Mouse (Mus musculus) embryo, embryonic 10.5 days (tissue): Measurements from ENCODE around the gene Gm10447.

ENCODE experiments used
- DNase-seq: peaks from one replicate; pipeline ENCODE4 v3.0.0-alpha.2; 2015; ENCODE audit warnings: low spot score

Gene Gm10447

GRCm38 (mm10) chr11:53456474-53457371 lies at the start of gene Gm10447, which contains the start of gene Shroom1:
TSS of gene Gm10447 (minus strand) at chr11:53457110.
TSS of gene Shroom1 (plus strand) at chr11:53457205.
- peak; percentile 76 for DNase-seq

DNA sequence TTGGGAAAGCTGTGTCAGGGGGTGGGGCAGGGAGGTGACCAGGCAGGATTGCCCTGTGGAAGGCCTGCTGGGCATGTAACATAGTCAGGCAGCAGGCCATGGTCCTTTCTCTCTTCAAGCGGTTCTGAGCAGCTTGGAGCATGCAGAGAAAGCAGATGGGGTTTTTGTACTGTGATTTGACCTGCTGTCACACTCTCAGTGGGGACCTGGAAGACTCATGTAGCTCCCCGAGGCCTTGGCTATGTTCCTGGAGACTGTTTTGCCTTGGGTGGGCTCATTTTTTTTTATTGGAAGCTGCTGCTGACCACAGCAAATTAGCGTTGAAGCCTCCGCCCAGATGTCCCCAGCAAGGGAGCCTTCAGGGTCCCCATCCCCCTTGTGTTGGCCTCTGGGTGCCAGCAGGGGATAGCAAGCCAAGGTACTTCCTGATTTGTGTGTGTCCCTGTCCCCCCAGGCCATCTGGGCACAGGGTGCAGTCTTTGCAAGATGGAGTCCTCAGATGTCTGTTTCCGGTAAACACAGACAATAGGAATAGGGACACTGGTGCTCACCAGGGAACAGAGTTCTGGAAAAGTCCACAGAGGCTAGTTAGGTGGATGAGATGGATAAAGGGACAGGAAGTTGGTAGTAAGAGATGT lies 48.2 kb upstream of the Gm10447 start:
- DNase-seq = no peak

DNA sequence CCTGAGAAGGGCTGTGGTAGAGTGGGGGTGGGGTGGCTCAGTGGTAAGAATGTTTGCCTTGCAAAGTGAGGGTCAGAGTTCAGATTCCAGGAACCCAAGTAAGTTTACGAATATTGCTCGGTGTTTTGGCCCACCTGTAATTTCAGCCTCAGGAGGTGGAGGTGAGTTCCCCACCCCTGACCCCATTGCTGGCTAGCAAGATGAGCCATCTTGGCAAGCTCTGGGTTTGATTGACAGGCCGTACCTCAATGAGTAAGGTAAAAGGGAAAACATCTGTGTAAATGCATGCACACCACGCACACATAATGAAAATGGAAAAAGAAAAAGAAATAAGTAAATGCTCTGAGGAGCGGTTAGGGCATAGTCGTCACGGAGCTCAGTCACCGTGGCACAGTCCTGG lies 47.5 kb upstream of the Gm10447 start:
- DNase-seq = no peak

DNA sequence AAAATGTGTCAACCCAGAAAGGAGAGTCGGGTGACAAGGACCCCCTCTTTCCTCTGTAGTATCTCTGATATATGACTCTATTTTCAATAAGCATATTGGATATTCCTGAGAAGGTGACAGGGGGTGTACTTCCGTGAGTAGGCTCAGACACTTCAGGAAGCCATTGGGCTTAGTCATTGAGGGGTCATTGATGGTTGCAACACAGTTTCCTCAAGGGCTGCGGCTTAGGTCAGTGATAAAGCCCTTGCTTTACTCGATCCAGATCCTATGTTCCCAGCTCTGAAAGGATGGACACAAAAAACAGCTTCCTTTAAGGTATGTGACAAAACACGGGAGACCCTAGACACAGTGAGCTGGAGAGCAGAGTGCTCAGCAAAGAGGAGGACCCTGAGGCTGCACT lies 46.8 kb upstream of the Gm10447 start:
- no peak for DNase-seq

DNA sequence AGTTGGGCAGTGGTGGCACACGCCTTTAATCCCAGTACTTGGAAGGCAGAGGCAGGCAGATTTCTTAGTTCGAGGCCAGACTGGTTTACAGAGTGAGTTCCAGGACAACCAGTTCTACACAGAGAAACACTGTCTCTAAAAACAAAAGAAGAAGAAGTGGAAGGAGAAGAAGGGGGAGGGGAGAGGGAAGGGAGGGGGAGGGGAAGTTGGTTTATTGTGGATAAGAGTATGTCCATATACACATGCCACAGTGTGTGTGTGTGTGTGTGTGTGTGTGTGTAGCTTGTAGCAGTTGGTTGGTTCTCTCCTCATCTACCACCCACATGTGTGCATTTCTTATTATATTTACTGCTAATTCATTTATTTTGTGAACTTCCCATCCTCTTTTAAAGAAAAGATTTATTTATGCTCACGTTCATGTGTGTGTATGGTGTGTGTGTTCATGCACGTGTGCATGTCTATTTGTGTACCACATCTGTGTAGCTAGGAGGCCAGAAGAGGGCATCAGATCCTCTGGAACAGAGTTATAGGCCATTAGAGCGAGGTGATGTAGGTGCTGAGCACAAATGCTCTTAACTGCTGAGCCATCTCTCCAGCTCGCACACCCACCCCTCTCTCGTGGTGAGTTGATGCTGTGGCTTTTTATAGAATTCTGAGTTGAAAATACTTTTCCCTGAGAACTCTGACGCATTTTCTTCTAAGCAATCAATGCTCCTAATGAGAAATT lies 45.3 kb upstream of the Gm10447 start:
- no peak for DNase-seq

- DNase-seq = peak; percentile 60
These were observed 43.7 kb upstream of the Gm10447 start for GRCm38 (mm10) chr11:53500569-53500968.

DNA sequence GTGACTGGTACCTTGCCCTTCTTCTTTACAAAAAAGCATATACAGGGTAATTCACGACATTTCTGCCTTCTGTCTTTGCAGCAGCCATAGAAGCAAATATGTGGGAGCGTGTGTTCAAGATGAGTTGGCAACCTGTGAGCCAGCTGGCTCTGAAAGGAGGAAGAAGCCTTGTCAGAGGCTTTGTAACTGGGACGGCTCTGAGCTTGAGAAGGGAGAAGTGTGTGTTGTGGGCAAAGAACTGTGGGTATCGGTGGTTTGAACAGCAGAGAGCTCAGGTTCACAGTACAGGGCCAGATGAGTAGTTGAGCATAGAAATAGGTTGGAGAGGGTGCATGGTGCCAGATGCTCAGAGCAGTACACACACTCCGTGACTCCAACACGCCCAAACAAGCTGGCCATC lies 40.0 kb upstream of the Gm10447 start:
- DNase-seq = no peak

GRCm38 (mm10) chr11:53495417-53495816 lies 38.5 kb upstream of the Gm10447 start:
- DNase-seq = peak; percentile 42

GRCm38 (mm10) chr11:53493243-53493955 lies 36.5 kb upstream of the Gm10447 start:
- DNase-seq = peak; percentile 78

DNA sequence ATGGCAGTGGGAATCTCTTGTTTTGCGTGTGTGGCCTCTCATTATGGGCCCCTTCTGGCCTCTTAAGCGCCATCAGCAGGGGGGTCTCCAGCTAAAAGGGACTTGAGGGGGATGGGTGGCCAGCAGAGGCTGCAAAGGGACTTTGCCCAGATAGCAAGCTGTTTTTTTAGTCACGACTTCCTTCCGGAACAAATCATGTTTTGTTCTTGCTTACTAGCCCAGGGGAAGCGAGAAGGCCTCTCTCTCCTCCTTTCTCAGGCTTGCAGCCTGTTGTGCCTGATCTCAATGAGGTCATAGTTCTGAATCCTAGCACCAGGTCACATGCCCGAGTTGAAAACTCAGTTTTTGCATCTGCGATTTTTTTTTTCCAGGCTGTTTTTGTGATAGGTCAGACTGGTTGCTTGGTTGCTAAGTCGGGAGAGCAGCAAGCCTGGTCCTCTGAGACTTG lies 35.1 kb upstream of the Gm10447 start:
- peak; percentile 80 for DNase-seq

GRCm38 (mm10) chr11:53489421-53489820 lies 32.5 kb upstream of the Gm10447 start:
- no peak for DNase-seq

GRCm38 (mm10) chr11:53489007-53489406 lies 32.1 kb upstream of the Gm10447 start:
- no peak for DNase-seq

DNA sequence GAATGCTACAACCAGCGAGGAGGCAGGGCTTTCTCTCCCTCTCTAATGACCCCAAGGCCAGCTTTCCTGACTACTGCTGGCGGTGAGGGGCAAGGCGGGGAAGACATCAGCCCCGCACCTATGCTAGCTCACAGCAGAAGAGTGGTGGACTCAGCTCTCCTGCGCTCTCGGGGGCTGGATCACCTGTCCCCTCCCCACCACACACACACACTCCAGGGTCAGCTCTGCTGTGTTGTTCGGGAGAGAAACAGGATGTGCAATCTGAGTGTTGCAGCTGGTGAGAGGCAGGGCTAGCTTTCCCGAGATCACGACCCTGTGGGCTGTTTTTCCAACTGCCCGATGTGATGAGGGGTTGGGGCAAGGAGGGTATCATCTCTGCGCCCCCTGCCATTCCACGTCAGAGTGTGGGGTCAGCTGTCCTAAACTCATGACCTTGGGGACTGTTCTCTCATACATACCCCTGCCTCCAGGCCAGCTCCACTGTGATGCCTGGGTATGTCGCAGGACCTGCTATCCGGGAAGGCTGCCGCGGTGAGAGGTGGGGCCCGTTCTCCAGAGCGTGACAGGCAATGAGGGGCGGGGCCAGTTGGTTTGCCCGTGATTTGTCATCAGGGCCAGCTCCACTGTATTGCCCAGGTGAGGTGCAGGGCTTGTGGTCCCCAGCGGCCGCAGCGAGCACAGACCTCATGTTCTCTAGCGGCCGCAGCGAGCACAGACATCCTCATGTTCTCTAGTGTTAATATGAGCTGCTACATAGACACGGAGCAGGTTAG lies 30.1 kb upstream of the Gm10447 start:
- DNase-seq = no peak

DNA sequence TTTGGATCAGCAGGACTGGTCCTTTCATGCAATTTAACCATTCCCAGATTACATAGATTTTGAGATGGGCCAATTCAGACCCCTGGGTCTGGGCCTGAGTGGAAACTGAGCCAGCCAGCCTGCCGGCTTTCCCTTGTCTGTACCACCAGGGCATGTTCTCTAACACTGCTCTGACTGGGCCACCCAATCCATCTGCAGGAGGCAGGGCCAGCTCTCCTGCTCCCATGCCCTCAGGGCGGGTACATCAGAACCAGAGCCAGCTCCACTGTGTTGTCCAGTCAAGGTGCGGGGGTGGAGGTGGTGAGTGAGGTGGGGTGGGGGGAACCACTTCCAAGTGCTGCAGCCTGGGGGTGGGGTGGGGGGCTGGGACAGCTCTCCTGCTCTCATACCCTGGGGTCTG lies 29.4 kb upstream of the Gm10447 start:
- DNase-seq = no peak

DNA sequence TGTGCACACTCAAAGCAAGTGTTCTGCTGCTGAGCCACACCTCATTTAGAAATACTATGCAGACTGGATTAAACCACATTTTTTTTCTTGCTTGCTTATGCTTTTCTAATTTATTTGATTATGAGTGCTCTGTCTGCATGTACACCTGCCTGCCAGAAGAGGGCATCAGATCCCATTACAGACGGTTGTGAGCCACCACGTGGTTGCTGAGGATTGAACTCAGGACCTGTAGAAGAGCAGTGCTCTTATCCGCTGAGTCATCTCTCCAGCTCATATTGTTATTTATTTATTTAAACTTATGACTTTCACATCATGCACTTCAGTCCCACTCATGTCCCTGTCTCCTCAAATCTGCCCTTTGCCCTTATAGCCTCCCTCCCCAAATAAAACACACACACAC lies 28.8 kb upstream of the Gm10447 start:
- DNase-seq = no peak

DNA sequence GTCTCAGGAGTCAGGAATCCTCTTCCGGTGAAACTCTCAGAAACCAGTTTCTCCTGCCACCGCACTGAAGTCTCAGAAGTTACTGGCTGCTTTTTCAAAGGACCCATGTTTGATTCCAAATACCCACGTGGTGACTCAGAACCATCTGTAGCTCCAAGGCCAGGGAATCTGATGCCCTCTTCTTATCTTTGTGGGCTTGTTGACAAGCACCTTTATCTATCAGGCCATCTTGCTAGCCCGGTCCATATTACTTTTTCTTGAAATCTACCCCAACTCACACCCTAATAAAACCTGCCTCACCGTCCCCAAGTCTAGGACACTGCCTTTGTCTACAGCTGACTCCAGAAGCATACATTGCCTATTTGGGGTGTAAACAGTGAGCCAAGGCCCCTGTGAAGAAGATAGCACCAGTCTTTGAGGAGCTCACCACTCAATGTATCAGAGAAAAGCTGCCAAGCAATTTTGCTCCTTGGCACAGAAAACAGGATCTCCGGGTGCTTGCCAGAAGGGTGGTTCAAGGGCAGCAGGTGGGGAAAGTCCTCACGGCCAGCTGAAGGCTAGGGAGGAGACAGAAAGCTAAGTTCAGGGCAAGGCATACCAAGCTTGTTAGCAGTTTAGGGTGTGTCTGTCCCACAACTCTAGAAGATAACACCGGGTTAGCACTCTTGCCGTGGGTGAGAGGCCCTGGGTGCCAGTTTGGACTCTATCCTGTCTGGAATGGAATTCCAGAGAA lies 26.4 kb upstream of the Gm10447 start:
- DNase-seq = no peak

DNA sequence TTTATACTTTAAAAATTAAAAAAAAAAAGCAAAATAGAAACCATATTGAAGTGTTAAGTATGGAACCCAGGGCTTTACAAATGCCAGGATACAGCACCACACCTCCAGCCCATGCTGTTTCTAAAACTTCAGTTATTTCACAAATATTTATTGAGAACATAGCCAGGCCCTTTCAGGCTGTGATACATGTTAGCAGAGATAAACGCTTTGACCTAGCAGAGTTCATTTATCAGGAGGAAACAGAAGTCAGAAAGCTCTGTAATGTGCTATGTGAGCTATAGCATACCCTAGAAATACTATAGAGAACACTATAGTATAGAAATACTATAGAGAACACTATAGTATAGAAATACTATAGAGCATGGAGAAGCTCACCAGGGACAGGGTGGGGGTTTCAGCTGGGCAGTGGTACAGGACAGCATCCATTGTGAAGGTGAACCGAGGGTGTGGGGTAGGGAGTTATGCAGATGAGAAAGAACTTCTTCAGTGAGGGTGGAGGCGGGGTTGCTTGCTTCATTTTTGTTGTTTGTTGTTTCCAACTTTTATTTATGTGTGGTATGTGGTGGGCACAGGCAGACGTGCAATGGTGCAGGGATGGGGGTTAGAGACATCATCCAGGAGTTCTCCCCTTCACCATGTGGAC lies 24.3 kb upstream of the Gm10447 start:
- DNase-seq = no peak

DNA sequence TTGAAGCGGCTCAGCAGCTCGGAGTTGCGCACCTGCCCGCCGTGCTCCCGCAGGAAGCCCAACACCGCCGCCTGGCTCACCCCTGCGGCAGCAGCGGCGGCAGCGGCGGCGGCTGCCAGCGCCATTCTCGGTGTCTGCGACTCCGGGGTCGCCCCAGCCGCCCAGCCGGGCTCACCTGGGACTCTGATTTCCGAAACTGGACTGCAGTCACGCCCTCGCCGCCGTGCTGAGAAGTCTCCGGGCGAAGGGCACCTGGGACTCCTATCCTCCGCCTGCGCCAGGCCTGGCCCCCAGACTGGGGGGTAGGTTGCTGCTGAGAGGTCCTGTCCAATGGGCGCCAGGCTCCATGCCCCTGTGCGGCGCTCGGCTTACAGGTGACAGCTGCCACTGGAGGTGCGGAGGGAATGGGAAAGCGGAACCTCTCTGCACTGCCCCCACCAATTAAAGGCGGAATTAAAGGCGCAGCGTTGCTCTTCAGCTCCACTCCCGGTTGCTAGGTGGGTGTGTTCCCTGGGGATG lies 22.9 kb upstream of the Gm10447 start, which contains the start of the genes Gm9945 and Sowaha:
Gene Gm9945, plus strand, starts transcription at position 384 of the 519 bp plus-strand sequence.
Gene Sowaha, minus strand, starts transcription at position 492 of the 519 bp plus-strand sequence.
- no peak for DNase-seq

DNA sequence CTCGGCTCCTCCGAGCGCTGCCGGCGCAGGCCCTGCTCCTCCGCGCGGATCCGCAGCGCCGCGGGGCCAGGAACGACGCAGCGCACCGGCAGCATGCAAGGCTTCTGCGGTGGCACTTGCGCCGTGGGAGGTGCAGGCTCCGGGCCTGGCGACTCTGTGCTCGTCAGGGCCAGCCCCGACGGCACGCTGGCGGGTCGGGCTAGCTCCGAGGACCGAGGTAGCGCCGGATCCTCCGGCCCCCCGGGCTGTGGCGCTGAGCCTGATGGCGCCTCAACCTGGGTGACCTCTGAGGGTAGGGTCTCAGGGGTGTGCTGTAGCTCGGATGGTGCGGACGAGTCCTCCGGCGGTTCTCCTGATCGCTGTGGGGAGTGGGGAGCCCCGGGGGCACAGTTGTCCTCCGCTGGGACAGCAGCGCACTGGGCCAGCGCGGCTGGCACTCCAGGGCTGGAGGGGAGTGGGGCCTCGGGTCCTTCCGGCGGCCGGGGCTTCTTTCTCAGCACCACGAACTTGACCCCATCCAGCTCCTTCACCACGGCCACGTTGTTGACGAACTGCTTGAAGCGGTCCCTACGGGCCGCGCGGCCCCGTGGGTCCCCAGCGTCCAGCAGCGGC lies 22.4 kb upstream of the Gm10447 start:
- no peak for DNase-seq
